Comparison of ENCODE assay signal across 9 mouse cellular contexts in the genomic region with DNA sequence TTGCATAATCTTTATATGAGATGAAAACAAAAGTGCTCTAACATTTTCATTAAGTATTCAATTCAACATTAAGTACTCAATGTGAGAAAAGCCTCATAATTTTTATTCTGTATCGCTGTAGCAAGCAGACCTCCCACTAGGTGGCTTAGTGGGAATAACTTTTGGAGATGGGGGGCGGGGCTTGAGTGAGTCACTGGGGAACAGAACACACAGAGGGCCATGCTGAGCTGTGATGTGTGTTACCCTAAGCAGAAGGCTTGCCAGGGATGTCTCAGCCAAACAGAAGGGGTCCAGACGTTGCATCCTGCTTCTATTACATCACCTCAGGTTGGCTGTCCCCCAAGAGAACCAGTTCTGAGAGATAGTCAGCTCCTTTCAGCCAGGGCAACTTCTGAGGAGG. TPM values are rescaled to one million over a fixed set of nuclear protein-coding genes. Genes with fewer than 3 reads are reported as not detected.
DNase-seq lines count a peak whose midpoint lies in the region; ATAC-seq and TF ChIP-seq lines count a peak whose summit lies in the region.
"Had no signal": no experiment of that assay in that cellular context is flagged by ENCODE, and none has a peak within 500 bp of the region (broad histone marks: within the 10 kb centered on the region; RNA-seq: fewer than 3 reads in every experiment).

No protein-coding gene starts in this region.

- peaks cover 0 to 4% of the 10 kb centered on the region in 2 experiments; a peak in 1 of 4 replicates for H3K4me1 ChIP-seq in liver, embryonic 14.5 days (replicated peaks; ENCODE audit: control insufficient read depth in 2 of 2, insufficient read depth in 2 of 2, low read length in 1 of 2)
- peaks cover 16% of the 10 kb centered on the region for H3K4me1 ChIP-seq in liver, embryonic 12.5 days
- H3K4me1 ChIP-seq in cortical plate, adult 2 months (ENCODE audit: control insufficient read depth, insufficient read depth, low read length): no peaks in the 10 kb centered on the region
- peaks cover 12% of the 10 kb centered on the region; the same call in 1 of the 2 replicates for H3K4me1 ChIP-seq in heart, embryonic 12.5 days (replicated peaks)

- no peaks in the 10 kb centered on the region for H3K27me3 ChIP-seq in liver, embryonic 14.5 days (ENCODE audit: control insufficient read depth, insufficient read depth, low read length)
- no peaks in the 10 kb centered on the region for H3K27me3 ChIP-seq in liver, embryonic 12.5 days (replicated peaks)
- H3K27me3 ChIP-seq in heart, embryonic 12.5 days (replicated peaks): no peaks in the 10 kb centered on the region

- DNase-seq in liver, embryonic 14.5 days (ENCODE audit: low read depth in 3 of 3, low spot score in 3 of 3): no peak
- peak; percentile 81 for DNase-seq in R1 (ENCODE audit: low read depth, low spot score)
- DNase-seq in left cerebral cortex, postnatal 10 days (ENCODE audit: extremely low spot score in 1 of 2, low spot score in 2 of 2): peak; percentile 63 to 80
- peak; percentile 75 for DNase-seq in right cerebral cortex, postnatal 4 days
- no peak for DNase-seq in B cell, adult 2 months

- no peak overlapping the region for H3K4me2 ChIP-seq in liver, embryonic 14.5 days (ENCODE audit: low read depth)
- no peak overlapping the region for H3K4me2 ChIP-seq in liver, embryonic 12.5 days
- no peak overlapping the region for H3K4me2 ChIP-seq in heart, embryonic 12.5 days

- H3K9me3 ChIP-seq in liver, embryonic 14.5 days (ENCODE audit: control insufficient read depth, low read length): no peaks in the 10 kb centered on the region
- no peaks in the 10 kb centered on the region for H3K9me3 ChIP-seq in liver, embryonic 12.5 days (replicated peaks)
- no peaks in the 10 kb centered on the region for H3K9me3 ChIP-seq in heart, embryonic 12.5 days (replicated peaks)

- peak; percentile 15; the same call in 1 of the 2 replicates for TF ChIP-seq CTCF in liver, embryonic 14.5 days (IDR thresholded peaks at IDR 0.05; ENCODE audit: low read depth)
- TF ChIP-seq CTCF in cortical plate, adult 2 months (IDR thresholded peaks at IDR 0.05; ENCODE audit: extremely low read depth, insufficient read depth, low read length): peak; percentile 25; the same call in 1 of the 2 replicates

- no peaks in the 10 kb centered on the region for H3K36me3 ChIP-seq in liver, embryonic 14.5 days (replicated peaks; ENCODE audit: control insufficient read depth, insufficient read depth, low read depth)
- no peaks in the 10 kb centered on the region for H3K36me3 ChIP-seq in liver, embryonic 12.5 days
- no peaks in the 10 kb centered on the region for H3K36me3 ChIP-seq in heart, embryonic 12.5 days

- no peak for TF ChIP-seq EP300 in liver, embryonic 14.5 days (IDR thresholded peaks at IDR 0.05; ENCODE audit: low read depth)

- no peak overlapping the region for H3K4me3 ChIP-seq in liver, embryonic 14.5 days (ENCODE audit: insufficient read depth in 1 of 2, low read depth in 2 of 2, low read length in 2 of 2)
- H3K4me3 ChIP-seq in liver, embryonic 12.5 days: no peak overlapping the region
- H3K4me3 ChIP-seq in cortical plate, adult 2 months (ENCODE audit: insufficient read depth, low read length): no peak overlapping the region
- H3K4me3 ChIP-seq in heart, embryonic 12.5 days: no peak overlapping the region

- no peak overlapping the region for H3K9ac ChIP-seq in liver, embryonic 14.5 days (replicated peaks)
- H3K9ac ChIP-seq in liver, embryonic 12.5 days: no peak overlapping the region
- H3K9ac ChIP-seq in heart, embryonic 12.5 days: no peak overlapping the region

- ATAC-seq in liver, embryonic 14.5 days (ENCODE audit: insufficient read depth): no peak
- no peak for ATAC-seq in liver, embryonic 12.5 days
- ATAC-seq in heart, embryonic 12.5 days (ENCODE audit: insufficient number of reproducible peaks, low FRiP score): peak; percentile 48; the same call in 1 of the 2 replicates

- TF ChIP-seq POLR2A in cortical plate, adult 2 months (IDR thresholded peaks at IDR 0.05; ENCODE audit: extremely low read depth, insufficient read depth, low read length): no peak

- 22% methylated on average over 3 of the region's 3 CpGs for WGBS in liver, embryonic 14.5 days (ENCODE audit: insufficient replicate concordance)
- 26% methylated on average over 3 of the region's 3 CpGs for WGBS in liver, embryonic 12.5 days (ENCODE audit: insufficient replicate concordance)
- WGBS in heart, embryonic 12.5 days: 36% methylated on average over 3 of the region's 3 CpGs

- no peak overlapping the region for H3K27ac ChIP-seq in liver, embryonic 14.5 days
- H3K27ac ChIP-seq in liver, embryonic 12.5 days: no peak overlapping the region
- no peak overlapping the region for H3K27ac ChIP-seq in cortical plate, adult 2 months (ENCODE audit: insufficient read depth, low read length)
- H3K27ac ChIP-seq in heart, embryonic 12.5 days (ENCODE audit: poor library complexity, severe bottlenecking): no peak overlapping the region

- intact Hi-C loops in left cerebral cortex, postnatal 10 days (cut with DNase I): loop anchor here (2.0 to 10.0 kb wide), 3 partner anchors 245 to 621 kb away; no protein-coding TSS in a partner anchor

RNA-seq across cellular contexts. Expression of a gene that starts 29.3 kb away (rescaled TPM):
- polyA plus RNA-seq in liver, embryonic 14.5 days (2012; rRNA removed): 0.02 TPM in 2 replicates
- polyA plus RNA-seq in liver, embryonic 14.5 days (2014; fragmentation: Nextera tagmentation; extraction: Ambion mirVana): not detected in 2 replicates
- polyA plus RNA-seq in liver, embryonic 12.5 days (2016; fragmentation: Nextera tagmentation; extraction: Ambion mirVana): 0.32 and 0.33 TPM in 2 replicates
- polyA plus RNA-seq in cortical plate, adult 2 months (2012; rRNA removed): 0.38 and 0.47 TPM in 2 replicates
- polyA plus RNA-seq in heart, embryonic 12.5 days (2016; fragmentation: Nextera tagmentation; extraction: Ambion mirVana): 8.7 and 9.0 TPM in 2 replicates
- under 1 TPM; 0.30 to 0.59 TPM for total RNA-seq in left cerebral cortex, postnatal 10 days (2021)
- total RNA-seq: neutrophil, adult 5-6 weeks had no signal

Comparison
In these comparisons a context has a peak if more than half of its experiments do, and no peak if none do; other contexts are left out.
1. DNase-seq: peak in R1 (single experiment), left cerebral cortex, postnatal 10 days (2 of 2) and right cerebral cortex, postnatal 4 days (single experiment); none in liver, embryonic 14.5 days (0 of 3) and B cell, adult 2 months (0 of 2).